Mouse (Mus musculus) ES-E14 (cell line): ENCODE results near the gene Mef2b.

Experiments
- CHD2 ChIP-seq: IDR thresholded peaks from 2 replicates; pipeline ENCODE4 v1.6.1; 2014; ENCODE audit warnings: mild to moderate bottlenecking, low read depth, low read length, inconsistent platforms
- HCFC1 ChIP-seq: IDR thresholded peaks from 2 replicates; pipeline ENCODE4 v1.6.1; 2012; ENCODE audit warnings: low read length, inconsistent platforms, borderline replicate concordance; ENCODE audit not compliant: insufficient read depth
- MAFK ChIP-seq: IDR thresholded peaks from 2 replicates; pipeline ENCODE4 v1.6.1; 2014; ENCODE audit warnings: mild to moderate bottlenecking, low read depth, low read length, inconsistent platforms; ENCODE audit not compliant: insufficient read depth
- ZC3H11A ChIP-seq: IDR thresholded peaks from 2 replicates; pipeline ENCODE4 v1.6.1; 2012; ENCODE audit warnings: low read depth, mild to moderate bottlenecking, inconsistent platforms, low read length, borderline replicate concordance

DNA sequence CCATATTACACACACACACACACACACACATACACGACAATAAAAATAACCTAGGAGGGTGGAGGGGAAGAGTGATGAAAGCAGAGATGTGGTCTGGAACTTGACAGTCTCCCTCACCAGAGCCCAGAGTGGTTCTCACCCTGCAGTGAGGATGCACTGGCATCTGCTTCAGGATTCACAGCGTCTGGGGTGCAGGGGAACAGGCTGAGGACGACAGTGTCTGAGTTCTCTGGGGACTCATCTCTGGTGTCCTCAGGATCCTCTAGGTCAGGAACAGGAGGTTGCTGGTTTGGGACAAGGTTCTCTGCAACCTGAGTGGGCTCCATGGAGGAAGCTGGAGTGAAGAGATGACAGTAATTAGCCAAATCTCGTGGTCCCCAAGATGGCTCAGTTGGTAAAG lies 1.6 kb upstream of the Mef2b start:
- TF ChIP-seq MAFK (no peak), HCFC1 (no peak), CHD2 (no peak), ZC3H11A (no peak)
